Mouse (Mus musculus) myocyte (in vitro differentiated cells): ENCODE data around the gene Lrig1. TPM values are rescaled to one million over a fixed set of nuclear protein-coding genes. Genes with fewer than 3 reads are reported as not detected.

ENCODE experiments used
- H3K27me3 ChIP-seq: one replicate; pipeline ENCODE4 v1.6.1; 2011; ENCODE audit not compliant: control insufficient read depth, insufficient read depth, insufficient read length
- H3K36me3 ChIP-seq: one replicate; pipeline ENCODE4 v1.6.1; 2011; ENCODE audit not compliant: control insufficient read depth, insufficient read depth
- H3K4me2 ChIP-seq: one replicate; pipeline ENCODE4 v1.6.1; 2011; ENCODE audit warnings: low read depth, control low read depth
- H3K4me3 ChIP-seq: one replicate; pipeline ENCODE4 v1.5.1; 2011; ENCODE audit warnings: mild to moderate bottlenecking, control low read depth, moderate library complexity
- H3K79me2 ChIP-seq: one replicate; pipeline ENCODE4 v1.6.1; 2011; ENCODE audit not compliant: control insufficient read depth, insufficient read depth
- H3ac ChIP-seq: one replicate; pipeline ENCODE4 v1.6.1; 2011; ENCODE audit not compliant: control insufficient read depth, insufficient read length
- CEBPB ChIP-seq: IDR thresholded peaks from 2 replicates; pipeline ENCODE4 v1.6.1; 2011; ENCODE audit warnings: mild to moderate bottlenecking, moderate library complexity; ENCODE audit not compliant: poor library complexity, insufficient read depth, severe bottlenecking
- E2F4 ChIP-seq: IDR thresholded peaks from one replicate; pipeline ENCODE4 v1.6.1; 2011; ENCODE audit warnings: mild to moderate bottlenecking, control low read depth, moderate library complexity; ENCODE audit not compliant: insufficient read depth
- MAX ChIP-seq: IDR thresholded peaks from one replicate; pipeline ENCODE4 v1.6.1; 2011; ENCODE audit warnings: low read depth, mild to moderate bottlenecking, control low read depth
- MYOD1 ChIP-seq, 3 experiments: IDR thresholded peaks; one replicate each; pipeline ENCODE4 v1.6.1; 2011; ENCODE audit warnings: control low read depth in 2 of 3, low read depth in 2 of 3, mild to moderate bottlenecking in 2 of 3, moderate library complexity in 1 of 3; ENCODE audit not compliant: insufficient read length in 2 of 3, control insufficient read depth in 1 of 3
- MYOG ChIP-seq, 3 experiments: IDR thresholded peaks; one replicate each; pipeline ENCODE4 v1.6.1; 2011; ENCODE audit warnings: control low read depth in 2 of 3, low read depth in 2 of 3, mild to moderate bottlenecking in 2 of 3; ENCODE audit not compliant: insufficient read length in 2 of 3, control insufficient read depth in 1 of 3, insufficient read depth in 1 of 3
- POLR2A ChIP-seq: IDR thresholded peaks from one replicate; pipeline ENCODE4 v1.6.1; 2011; ENCODE audit warnings: low read depth, mild to moderate bottlenecking, control low read depth, moderate library complexity; ENCODE audit not compliant: insufficient read length
- POLR2AphosphoS2 ChIP-seq: IDR thresholded peaks from one replicate; pipeline ENCODE4 v1.6.1; 2011; ENCODE audit warnings: low read depth, control low read depth; ENCODE audit not compliant: insufficient read length
- REST ChIP-seq: IDR thresholded peaks from one replicate; pipeline ENCODE4 v1.6.1; 2011; ENCODE audit warnings: mild to moderate bottlenecking, control low read depth, moderate library complexity; ENCODE audit not compliant: insufficient read depth, insufficient read length
- SRF ChIP-seq: IDR thresholded peaks from one replicate; pipeline ENCODE4 v1.6.1; 2011; ENCODE audit warnings: low read depth; ENCODE audit not compliant: control insufficient read depth, insufficient read length
- TCF12 ChIP-seq: IDR thresholded peaks from one replicate; pipeline ENCODE4 v1.6.1; 2011; ENCODE audit warnings: mild to moderate bottlenecking, control low read depth; ENCODE audit not compliant: poor library complexity, insufficient read depth, severe bottlenecking
- TCF3 ChIP-seq: IDR thresholded peaks from one replicate; pipeline ENCODE4 v1.6.1; 2011; ENCODE audit warnings: low read depth, control low read depth; ENCODE audit not compliant: insufficient read length
- USF1 ChIP-seq: IDR thresholded peaks from one replicate; pipeline ENCODE4 v1.6.1; 2011; ENCODE audit warnings: low read depth, mild to moderate bottlenecking, control low read depth, moderate library complexity
- polyA plus RNA-seq: library from polyadenylated mRNA; unstranded; fragments of >200 nt; fragmentation: generic; extraction: Trizol; gene quantifications from one replicate; pipeline ENCODE4 v1.2.1, GENCODE M21; 2012; ENCODE audit warnings: missing spikeins

Gene Lrig1
- polyA plus RNA-seq, 1 experiment, result 22.1 TPM

DNA sequence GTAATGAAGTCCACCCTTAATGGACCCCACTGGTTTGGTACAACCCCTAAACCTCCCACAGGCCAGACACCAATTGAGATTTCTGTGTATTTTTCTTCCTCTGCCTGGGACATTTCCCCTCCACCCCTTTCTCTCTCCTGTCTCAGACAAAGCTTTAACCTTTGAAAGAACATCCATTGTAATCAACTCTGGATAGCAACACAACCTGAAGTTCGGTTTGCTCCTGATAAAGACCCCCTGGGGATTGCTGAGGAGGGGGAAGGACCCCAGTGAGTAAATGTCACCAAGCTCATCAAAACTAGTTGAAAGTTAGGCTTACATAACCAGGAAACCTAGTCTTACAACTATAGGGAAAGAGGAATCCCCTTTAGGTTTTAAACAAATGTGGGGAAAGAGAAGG is 5.5 kb downstream of the Lrig1 start:
- H3K4me3 ChIP-seq, result no peak overlapping the region
- H3K27me3 ChIP-seq, result no peaks in the 10 kb centered on the region
- no peaks in the 10 kb centered on the region for H3K36me3 ChIP-seq
- H3K79me2 ChIP-seq, result peaks cover 88% of the 10 kb centered on the region
- no peak overlapping the region for H3K4me2 ChIP-seq
- H3ac ChIP-seq, result no peak overlapping the region
- TF ChIP-seq USF1 (no peak), MYOG (IDR thresholded peaks at IDR 0.05; ENCODE audit: control insufficient read depth in 1 of 3, insufficient read depth in 1 of 3, insufficient read length in 2 of 3, low read depth in 2 of 3) (no peak), CEBPB (no peak)

DNA sequence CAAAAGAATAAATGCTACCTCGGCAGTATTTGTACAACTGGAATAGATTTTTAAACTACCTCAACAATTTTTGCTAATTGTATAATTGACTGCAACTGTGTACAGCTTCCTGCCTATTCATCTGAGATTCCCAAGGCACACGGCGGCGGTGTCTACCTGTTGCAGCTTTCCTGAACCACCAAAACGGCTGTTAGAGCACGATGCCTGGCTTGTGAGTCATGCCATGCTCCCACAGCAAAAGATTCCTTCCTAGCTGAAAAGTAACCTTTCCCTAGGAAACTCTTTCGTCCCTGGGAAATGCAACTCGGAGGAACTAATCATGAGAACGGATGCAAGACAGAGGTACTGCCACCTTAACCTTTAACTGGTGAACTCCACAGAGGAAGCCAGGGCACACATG is 6.9 kb downstream of the Lrig1 start:
- Histone ChIP-seq H3ac (no peak overlapping the region), H3K36me3 (no peaks in the 10 kb centered on the region), H3K27me3 (no peaks in the 10 kb centered on the region), H3K4me3 (no peak overlapping the region), H3K79me2 (peaks cover 86% of the 10 kb centered on the region), H3K4me2 (no peak overlapping the region)
- TF ChIP-seq MYOG (IDR thresholded peaks at IDR 0.05; ENCODE audit: control insufficient read depth in 1 of 3, insufficient read depth in 1 of 3, insufficient read length in 2 of 3, low read depth in 2 of 3) (no peak), MYOD1 (IDR thresholded peaks at IDR 0.05; ENCODE audit: control insufficient read depth in 1 of 3, insufficient read length in 2 of 3, low read depth in 2 of 3) (no peak), REST (no peak), POLR2A (no peak), TCF12 (no peak), TCF3 (no peak), POLR2AphosphoS2 (no peak), E2F4 (no peak), CEBPB (no peak), MAX (no peak)

DNA sequence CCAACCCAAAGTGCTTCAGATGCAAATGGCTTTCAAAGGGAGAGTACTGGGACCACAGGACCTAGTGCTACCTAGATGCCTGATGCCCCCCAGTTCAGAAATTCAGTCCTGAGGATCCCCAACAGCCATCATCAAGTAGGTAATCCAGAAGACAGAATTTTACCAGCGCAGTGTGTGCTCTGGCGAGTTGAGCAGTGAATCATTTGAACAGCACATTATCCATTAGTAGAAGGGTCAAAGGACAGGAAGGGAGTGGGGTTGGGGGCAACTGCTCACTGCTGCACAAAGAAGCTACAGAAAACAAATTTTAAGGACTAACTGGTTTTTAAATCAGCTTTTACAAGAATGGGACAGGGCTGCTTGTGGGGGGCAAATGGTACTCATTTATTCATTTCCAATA is 8.0 kb downstream of the Lrig1 start:
- H3K4me2 ChIP-seq, result no peak overlapping the region
- H3K36me3 ChIP-seq, result no peaks in the 10 kb centered on the region
- H3K27me3 ChIP-seq, result no peaks in the 10 kb centered on the region
- TF ChIP-seq TCF12, result no peak
- no peak for TF ChIP-seq POLR2AphosphoS2
- TF ChIP-seq MYOD1 (IDR thresholded peaks at IDR 0.05; ENCODE audit: control insufficient read depth in 1 of 3, insufficient read length in 2 of 3, low read depth in 2 of 3), result no peak
- TF ChIP-seq MAX, result no peak
- TF ChIP-seq TCF3, result no peak
- TF ChIP-seq USF1, result no peak
- no peak for TF ChIP-seq REST
- no peak for TF ChIP-seq SRF
- no peak for TF ChIP-seq POLR2A
- no peak for TF ChIP-seq CEBPB
- TF ChIP-seq MYOG (IDR thresholded peaks at IDR 0.05; ENCODE audit: control insufficient read depth in 1 of 3, insufficient read depth in 1 of 3, insufficient read length in 2 of 3, low read depth in 2 of 3), result no peak
- TF ChIP-seq E2F4, result no peak
- H3ac ChIP-seq, result no peak overlapping the region
- peaks cover 86% of the 10 kb centered on the region for H3K79me2 ChIP-seq
- H3K4me3 ChIP-seq, result no peak overlapping the region

DNA sequence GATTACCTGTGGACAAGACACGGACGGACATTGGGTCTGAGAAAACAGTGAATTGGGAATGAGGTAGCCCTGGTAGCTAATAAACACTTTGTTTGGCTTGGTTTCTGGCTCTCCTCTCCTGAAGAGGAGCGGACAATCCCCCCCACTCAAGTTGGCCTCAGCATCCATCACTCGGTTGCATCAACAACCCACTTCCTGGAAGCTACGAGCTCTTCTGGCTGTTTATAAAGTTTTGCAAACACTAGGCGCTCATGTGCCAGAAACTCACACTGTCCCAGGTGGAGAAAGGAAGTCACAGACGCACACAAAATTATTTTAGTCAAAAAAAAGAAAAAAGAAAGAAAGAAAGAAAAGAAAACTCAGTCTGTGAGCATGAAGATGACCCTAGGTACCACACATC is 9.7 kb downstream of the Lrig1 start:
- H3K36me3 ChIP-seq, result no peaks in the 10 kb centered on the region
- no peak overlapping the region for H3ac ChIP-seq
- H3K79me2 ChIP-seq, result peaks cover 78% of the 10 kb centered on the region
- TF ChIP-seq MYOG (IDR thresholded peaks at IDR 0.05; ENCODE audit: control insufficient read depth in 1 of 3, insufficient read depth in 1 of 3, insufficient read length in 2 of 3, low read depth in 2 of 3) (no peak), REST (no peak), POLR2A (no peak), USF1 (no peak), CEBPB (no peak), MAX (no peak), SRF (no peak), MYOD1 (IDR thresholded peaks at IDR 0.05; ENCODE audit: control insufficient read depth in 1 of 3, insufficient read length in 2 of 3, low read depth in 2 of 3) (no peak), TCF3 (no peak), POLR2AphosphoS2 (no peak), TCF12 (no peak), E2F4 (no peak)
- H3K27me3 ChIP-seq, result no peaks in the 10 kb centered on the region
- H3K4me2 ChIP-seq, result no peak overlapping the region
- H3K4me3 ChIP-seq, result no peak overlapping the region

DNA sequence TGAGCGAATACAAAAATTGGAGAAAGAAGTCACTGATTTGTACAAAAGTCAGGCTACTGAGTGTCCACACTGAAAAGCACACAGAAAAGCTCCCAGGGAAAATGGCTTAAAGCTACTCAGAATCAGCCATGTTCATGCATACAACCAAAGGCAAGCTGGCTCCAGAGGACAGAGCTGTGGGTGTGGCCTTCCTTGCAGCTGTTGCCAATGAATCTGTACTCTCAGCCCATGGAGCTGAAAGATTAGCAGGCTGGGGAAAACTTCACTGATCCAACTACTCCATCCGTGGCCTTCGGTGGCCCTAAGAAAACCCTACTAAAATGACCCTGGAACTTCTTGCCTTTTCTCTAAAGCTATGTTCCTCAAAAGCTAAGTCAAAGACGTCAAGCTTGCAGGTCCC is 11.2 kb downstream of the Lrig1 start:
- no peak overlapping the region for H3K4me3 ChIP-seq

More for the DNA sequence above, 11.2 kb downstream of the Lrig1 start:
- no peak overlapping the region for H3ac ChIP-seq
- TF ChIP-seq TCF12 (peak; percentile 29), MYOD1 (IDR thresholded peaks at IDR 0.05; ENCODE audit: control insufficient read depth in 1 of 3, insufficient read length in 2 of 3, low read depth in 2 of 3) (peak; percentile 64 to 94 (median 89)), MYOG (IDR thresholded peaks at IDR 0.05; ENCODE audit: control insufficient read depth in 1 of 3, insufficient read depth in 1 of 3, insufficient read length in 2 of 3, low read depth in 2 of 3) (peak; percentile 30 to 89 (median 48)), MAX (no peak), TCF3 (peak; percentile 34)
- H3K27me3 ChIP-seq, result no peaks in the 10 kb centered on the region
- peak overlapping the region; percentile 53 for H3K4me2 ChIP-seq
- H3K36me3 ChIP-seq, result no peaks in the 10 kb centered on the region
- H3K79me2 ChIP-seq, result peaks cover 75% of the 10 kb centered on the region
